9 mouse cellular contexts compared by ENCODE assay signal in genomic region chr5:91962259-91962638, GRCm38 (mm10). TPM values are rescaled to one million over a fixed set of nuclear protein-coding genes. Genes with fewer than 3 reads are reported as not detected.
A peak's percentile ranks its signal among the peaks of the same experiment; 100 is the strongest.
DNase-seq lines count a peak whose midpoint lies in the region; ATAC-seq and TF ChIP-seq lines count a peak whose summit lies in the region.
"Had no signal": no experiment of that assay in that cellular context is flagged by ENCODE, and none has a peak within 500 bp of the region (broad histone marks: within the 10 kb centered on the region; RNA-seq: fewer than 3 reads in every experiment).

No protein-coding gene starts in this region.

- no peak for TF ChIP-seq CTCF in hindbrain, postnatal 0 days (IDR thresholded peaks at IDR 0.05; ENCODE audit: low read depth)

- H3K27me3 ChIP-seq in neural tube, embryonic 11.5 days (ENCODE audit: control insufficient read depth, insufficient read depth, low read length): no peaks in the 10 kb centered on the region
- H3K27me3 ChIP-seq in embryonic facial prominence, embryonic 13.5 days: no peaks in the 10 kb centered on the region
- H3K27me3 ChIP-seq in hindbrain, postnatal 0 days (ENCODE audit: insufficient read depth, low read length): no peaks in the 10 kb centered on the region
- no peaks in the 10 kb centered on the region for H3K27me3 ChIP-seq in midbrain, embryonic 11.5 days (ENCODE audit: control insufficient read depth, insufficient read depth, low read length)

- peak overlapping the region; percentile 63 for H3K9ac ChIP-seq in neural tube, embryonic 11.5 days (ENCODE audit: low read length)
- H3K9ac ChIP-seq in embryonic facial prominence, embryonic 13.5 days: peak overlapping the region; percentile 84
- peak overlapping the region; percentile 73 for H3K9ac ChIP-seq in hindbrain, postnatal 0 days (replicated peaks; ENCODE audit: low read length)
- peak overlapping the region; percentile 75 for H3K9ac ChIP-seq in midbrain, embryonic 11.5 days (ENCODE audit: low read length)

- peak overlapping the region; percentile 96 for H3K27ac ChIP-seq in neural tube, embryonic 11.5 days (ENCODE audit: low read depth, low read length)
- H3K27ac ChIP-seq in embryonic facial prominence, embryonic 13.5 days: peak overlapping the region; percentile 98
- peak overlapping the region; percentile 94 for H3K27ac ChIP-seq in hindbrain, postnatal 0 days
- peak overlapping the region; percentile 93 for H3K27ac ChIP-seq in midbrain, embryonic 11.5 days (ENCODE audit: low read depth, low read length)

- WGBS in neural tube, embryonic 11.5 days: under 1% methylated on average over 14 of the region's 14 CpGs
- under 1% methylated on average over 14 of the region's 14 CpGs for WGBS in embryonic facial prominence, embryonic 13.5 days
- 0% methylated on average over 14 of the region's 14 CpGs for WGBS in hindbrain, postnatal 0 days
- WGBS in midbrain, embryonic 11.5 days: 0% methylated on average over 14 of the region's 14 CpGs

- no peaks in the 10 kb centered on the region; the same call in 1 of the 2 replicates for H3K36me3 ChIP-seq in neural tube, embryonic 11.5 days (ENCODE audit: control insufficient read depth, insufficient read depth, low read length)
- H3K36me3 ChIP-seq in embryonic facial prominence, embryonic 13.5 days: peaks cover 8% of the 10 kb centered on the region
- H3K36me3 ChIP-seq in hindbrain, postnatal 0 days (ENCODE audit: insufficient read depth, low read length): peaks cover 3% of the 10 kb centered on the region; the same call in 1 of the 2 replicates
- no peaks in the 10 kb centered on the region for H3K36me3 ChIP-seq in midbrain, embryonic 11.5 days (ENCODE audit: control insufficient read depth, insufficient read depth, low read length)

- H3K4me1 ChIP-seq in neural tube, embryonic 11.5 days (ENCODE audit: control insufficient read depth, insufficient read depth, low read length): peaks cover 3% of the 10 kb centered on the region; the same call in 1 of the 2 replicates
- peaks cover 23% of the 10 kb centered on the region for H3K4me1 ChIP-seq in embryonic facial prominence, embryonic 13.5 days
- peaks cover 13% of the 10 kb centered on the region for H3K4me1 ChIP-seq in hindbrain, postnatal 0 days (ENCODE audit: insufficient read depth, low read length)
- peaks cover 9% of the 10 kb centered on the region for H3K4me1 ChIP-seq in midbrain, embryonic 11.5 days (ENCODE audit: control insufficient read depth, insufficient read depth, low read length)

- H3K4me2 ChIP-seq in neural tube, embryonic 11.5 days (ENCODE audit: low read depth): peak overlapping the region; percentile 53
- H3K4me2 ChIP-seq in embryonic facial prominence, embryonic 13.5 days: peak overlapping the region; percentile 60
- H3K4me2 ChIP-seq in hindbrain, postnatal 0 days (ENCODE audit: low read depth, low read length): peak overlapping the region; percentile 59
- peak overlapping the region; percentile 64 for H3K4me2 ChIP-seq in midbrain, embryonic 11.5 days

- ATAC-seq in neural tube, embryonic 11.5 days (ENCODE audit: insufficient read depth, low FRiP score, low TSS enrichment): no peak
- 0 out of 2 replicates have a peak, but pooled peaks have one; percentile 1 for ATAC-seq in embryonic facial prominence, embryonic 13.5 days (ENCODE audit: insufficient number of reproducible peaks, insufficient read depth, low FRiP score, low TSS enrichment, low read depth)
- no peak for ATAC-seq in hindbrain, postnatal 0 days
- no peak; the same call in 1 of the 2 replicates for ATAC-seq in midbrain, embryonic 11.5 days (ENCODE audit: low FRiP score)

- H3K4me3 ChIP-seq in neural tube, embryonic 11.5 days (ENCODE audit: low read depth, low read length): peak overlapping the region; percentile 50
- H3K4me3 ChIP-seq in embryonic facial prominence, embryonic 13.5 days: peak overlapping the region; percentile 73
- H3K4me3 ChIP-seq in hindbrain, postnatal 0 days (ENCODE audit: low read length): peak overlapping the region; percentile 55
- H3K4me3 ChIP-seq in midbrain, embryonic 11.5 days (ENCODE audit: low read depth, low read length): peak overlapping the region; percentile 72

- DNase-seq in neural tube, embryonic 11.5 days (ENCODE audit: low spot score): no peak
- no peak for DNase-seq in neural tube, embryonic 10.5 days (ENCODE audit: extremely low spot score, low spot score)
- no peak for DNase-seq in hindbrain, postnatal 0 days (ENCODE audit: low spot score)
- no peak for DNase-seq in midbrain, embryonic 11.5 days (ENCODE audit: low spot score, missing footprints)
- no peak for DNase-seq in embryo, embryonic 9.5 days (ENCODE audit: extremely low spot score)
- DNase-seq in layer of hippocampus, adult 9-11 months: no peak
- DNase-seq in kidney, adult 8-10 months: no peak

- H3K9me3 ChIP-seq in neural tube, embryonic 11.5 days (ENCODE audit: control insufficient read depth, low read length): no peaks in the 10 kb centered on the region
- no peaks in the 10 kb centered on the region for H3K9me3 ChIP-seq in embryonic facial prominence, embryonic 13.5 days
- no peaks in the 10 kb centered on the region for H3K9me3 ChIP-seq in hindbrain, postnatal 0 days (ENCODE audit: low read length)
- no peaks in the 10 kb centered on the region for H3K9me3 ChIP-seq in midbrain, embryonic 11.5 days (ENCODE audit: control insufficient read depth, low read length)

RNA-seq across cellular contexts. Expression of gene Rchy1, which starts 0.6 kb away (rescaled TPM):
- polyA plus RNA-seq in neural tube, embryonic 11.5 days (2014; fragmentation: Nextera tagmentation; extraction: Ambion mirVana): 44.8 and 50.4 TPM in 2 replicates
- polyA plus RNA-seq in embryonic facial prominence, embryonic 13.5 days (2015; fragmentation: Nextera tagmentation; extraction: Ambion mirVana): 81.5 and 89.2 TPM in 2 replicates
- total RNA-seq in hindbrain, postnatal 0 days (2014; rRNA removed): 23.2 and 35.6 TPM in 2 replicates
- 76.6 and 81.2 TPM in 2 replicates for polyA plus RNA-seq in hindbrain, postnatal 0 days (2015; fragmentation: Nextera tagmentation; extraction: Ambion mirVana)
- 40.9 and 45.6 TPM in 2 replicates for polyA plus RNA-seq in midbrain, embryonic 11.5 days (2014; fragmentation: Nextera tagmentation; extraction: Ambion mirVana)

RNA-seq across cellular contexts. Expression of gene Odaph, which starts 25.0 kb away (rescaled TPM):
- not detected in 2 replicates for polyA plus RNA-seq in neural tube, embryonic 11.5 days (2014; fragmentation: Nextera tagmentation; extraction: Ambion mirVana)
- not detected in 2 replicates for polyA plus RNA-seq in embryonic facial prominence, embryonic 13.5 days (2015; fragmentation: Nextera tagmentation; extraction: Ambion mirVana)
- 1.2 TPM in 1 of 2 replicates, not detected in the other for total RNA-seq in hindbrain, postnatal 0 days (2014; rRNA removed)
- 0.66 and 1.1 TPM in 2 replicates for polyA plus RNA-seq in hindbrain, postnatal 0 days (2015; fragmentation: Nextera tagmentation; extraction: Ambion mirVana)
- polyA plus RNA-seq in midbrain, embryonic 11.5 days (2014; fragmentation: Nextera tagmentation; extraction: Ambion mirVana): not detected in 2 replicates
- total RNA-seq: heart, adult 18-20 months had no signal
